Mouse (Mus musculus) ES-Bruce4 (cell line): ENCODE data around the gene Pgbd5.

Experiments
- CTCF ChIP-seq: IDR thresholded peaks from one replicate; pipeline ENCODE4 v1.8.1; 2011; ENCODE audit warnings: low read depth, low read length
- EP300 ChIP-seq: IDR thresholded peaks from 2 replicates; pipeline ENCODE4 v1.6.1; 2011; ENCODE audit warnings: low read depth, low read length; ENCODE audit not compliant: insufficient read depth
- POLR2A ChIP-seq: IDR thresholded peaks from one replicate; pipeline ENCODE4 v1.8.1; 2011; ENCODE audit warnings: low read length; ENCODE audit not compliant: insufficient read depth

DNA sequence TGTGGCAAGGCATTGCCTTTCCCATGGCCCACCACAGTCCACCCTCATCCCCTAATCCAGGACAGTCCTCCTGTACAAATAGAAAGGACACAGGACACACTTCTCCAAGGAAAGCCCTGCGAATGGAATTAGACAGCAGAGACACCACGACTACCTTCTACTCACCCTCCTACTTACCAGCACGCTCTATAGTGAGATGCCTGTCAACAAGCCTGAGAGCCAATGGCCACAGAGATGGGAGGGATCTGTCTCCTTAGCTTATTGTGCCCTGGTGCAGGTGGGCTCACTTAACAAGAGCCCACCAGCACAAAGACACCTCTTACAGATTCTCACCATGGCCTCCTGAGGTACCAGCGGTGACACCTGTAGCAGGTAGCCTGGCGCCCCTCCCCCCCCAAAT, 46.4 kb downstream of the Pgbd5 start:
- TF ChIP-seq POLR2A (no peak), CTCF (no peak), EP300 (no peak)
